Mouse (Mus musculus): Measurements from ENCODE around the gene Cysrt1. TPM values are rescaled to one million over a fixed set of nuclear protein-coding genes. Genes with fewer than 3 reads are reported as not detected.

The Cysrt1 gene
- polyA plus RNA-seq, 1 experiment from 2014 or later = 0.33 TPM

DNA sequence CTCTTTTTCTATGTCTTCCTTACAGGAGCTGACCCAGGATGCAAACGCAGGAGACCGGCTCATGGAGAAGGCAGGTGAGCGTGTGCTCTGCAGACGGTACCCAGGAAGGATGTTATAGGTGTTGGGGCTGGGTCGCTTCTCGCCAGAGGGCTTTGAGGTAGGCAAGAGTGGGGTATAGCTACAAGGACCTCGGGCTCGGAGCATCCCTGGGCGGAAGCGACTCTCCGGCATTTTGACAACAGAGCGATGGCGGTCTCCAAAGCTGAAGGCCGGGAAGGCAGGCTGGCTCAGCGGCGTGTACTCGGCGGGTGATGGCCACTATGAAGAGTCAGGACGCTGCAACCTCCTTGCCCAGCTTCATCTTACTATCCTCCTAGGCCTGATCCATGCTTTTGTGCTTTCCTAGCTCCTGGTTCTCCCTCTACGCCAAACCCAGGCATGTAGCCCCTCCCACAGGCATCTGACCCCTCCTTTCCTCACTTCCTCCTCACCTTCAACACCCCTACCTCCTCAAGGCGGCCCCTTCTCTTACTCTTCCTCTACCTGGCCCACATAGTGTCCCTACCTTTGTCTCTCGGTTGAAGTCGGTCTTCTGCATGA lies 28.9 kb downstream of the Cysrt1 start:
- DNase-seq (ENCODE audit: low spot score) = no peak

DNA sequence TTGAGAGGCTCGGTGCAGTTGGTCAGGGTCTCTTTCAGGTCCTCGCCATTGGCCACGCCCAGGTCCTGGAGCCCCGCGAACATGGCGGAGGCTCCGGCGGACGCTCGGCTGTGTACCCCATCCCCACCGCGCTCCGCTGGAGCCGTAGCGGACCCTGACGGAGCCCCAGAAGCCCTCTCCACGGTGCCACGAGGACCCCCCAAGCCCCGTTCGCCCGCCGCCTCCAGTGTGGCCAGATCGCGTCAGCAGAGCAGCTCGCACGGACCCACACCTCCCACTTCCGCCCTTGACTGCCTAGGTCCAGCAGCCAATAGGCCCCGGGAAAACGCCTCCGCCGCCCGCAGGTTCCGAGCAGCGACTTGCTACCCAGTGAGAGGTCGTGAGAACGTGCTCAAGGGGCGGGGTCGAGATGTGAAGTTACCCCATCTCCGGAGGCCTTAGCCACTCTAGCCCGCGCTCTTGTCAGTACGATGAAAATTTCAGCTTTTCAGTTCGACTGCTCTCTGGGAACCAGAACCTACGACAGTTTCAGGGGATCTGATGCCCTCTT lies 31.1 kb downstream of the Cysrt1 start, which contains the start of gene Nelfb:
TSS of gene Nelfb (minus strand) at position 369 of the 550 bp plus-strand sequence.
- peak; percentile 88 for DNase-seq (ENCODE audit: low spot score)

DNA sequence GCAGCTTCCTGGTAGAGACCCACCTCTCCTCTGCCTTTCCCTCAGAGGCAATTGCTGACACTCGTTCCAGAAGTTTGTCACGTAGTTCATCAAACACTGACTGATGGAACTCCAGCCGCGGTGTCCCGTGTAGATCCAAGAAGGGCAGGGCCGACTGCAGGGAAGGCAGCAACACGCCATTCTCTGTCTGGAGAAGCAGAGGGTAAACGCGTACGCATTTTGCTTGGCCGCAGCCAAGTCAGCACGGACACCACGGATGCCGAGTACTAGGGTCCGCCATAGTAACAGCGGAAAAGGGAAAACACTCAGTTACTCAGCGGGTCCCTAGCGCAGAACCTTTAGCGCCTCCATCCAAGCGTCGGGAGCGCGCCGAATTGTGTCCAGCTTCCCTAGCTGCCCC lies 31.6 kb downstream of the Cysrt1 start:
- no peak for DNase-seq (ENCODE audit: low spot score)

- no peak for DNase-seq (ENCODE audit: low spot score)
These were observed 34.7 kb downstream of the Cysrt1 start for GRCm38 (mm10) chr2:25207593-25207992.

GRCm38 (mm10) chr2:25203631-25204214 lies 38.5 kb downstream of the Cysrt1 start:
- no peak for DNase-seq (ENCODE audit: low spot score)

- DNase-seq (ENCODE audit: low spot score) = no peak
These were observed 41.6 kb downstream of the Cysrt1 start for GRCm38 (mm10) chr2:25200631-25201030.

- no peak for DNase-seq (ENCODE audit: low spot score)
These were observed 44.3 kb downstream of the Cysrt1 start for GRCm38 (mm10) chr2:25197946-25198345.

DNA sequence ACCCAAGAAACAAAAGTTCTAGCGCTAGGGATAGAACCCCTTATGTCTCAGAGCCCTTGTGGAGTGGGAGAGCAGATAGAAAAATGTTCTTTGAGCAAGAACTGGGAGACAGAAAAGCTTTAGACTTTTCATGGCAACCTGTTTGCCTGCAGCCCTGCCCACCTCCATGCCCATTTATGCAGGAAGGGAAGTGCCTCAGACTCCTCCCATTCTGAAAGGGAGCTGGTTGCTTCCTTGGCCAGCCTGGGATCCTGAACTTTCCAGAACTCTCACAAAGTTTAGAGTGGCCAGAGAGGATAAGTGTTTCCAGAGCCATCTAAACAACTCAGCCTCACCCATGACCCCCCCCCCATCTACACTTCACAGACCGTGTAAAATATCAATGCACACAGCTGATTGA lies 45.1 kb downstream of the Cysrt1 start:
- no peak for DNase-seq (ENCODE audit: low spot score)

- DNase-seq (ENCODE audit: low spot score) = peak; percentile 89
These were observed 45.9 kb downstream of the Cysrt1 start, which contains the start of gene Tor4a for GRCm38 (mm10) chr2:25196172-25196954. TSS of gene Tor4a (minus strand) at chr2:25196886.

DNA sequence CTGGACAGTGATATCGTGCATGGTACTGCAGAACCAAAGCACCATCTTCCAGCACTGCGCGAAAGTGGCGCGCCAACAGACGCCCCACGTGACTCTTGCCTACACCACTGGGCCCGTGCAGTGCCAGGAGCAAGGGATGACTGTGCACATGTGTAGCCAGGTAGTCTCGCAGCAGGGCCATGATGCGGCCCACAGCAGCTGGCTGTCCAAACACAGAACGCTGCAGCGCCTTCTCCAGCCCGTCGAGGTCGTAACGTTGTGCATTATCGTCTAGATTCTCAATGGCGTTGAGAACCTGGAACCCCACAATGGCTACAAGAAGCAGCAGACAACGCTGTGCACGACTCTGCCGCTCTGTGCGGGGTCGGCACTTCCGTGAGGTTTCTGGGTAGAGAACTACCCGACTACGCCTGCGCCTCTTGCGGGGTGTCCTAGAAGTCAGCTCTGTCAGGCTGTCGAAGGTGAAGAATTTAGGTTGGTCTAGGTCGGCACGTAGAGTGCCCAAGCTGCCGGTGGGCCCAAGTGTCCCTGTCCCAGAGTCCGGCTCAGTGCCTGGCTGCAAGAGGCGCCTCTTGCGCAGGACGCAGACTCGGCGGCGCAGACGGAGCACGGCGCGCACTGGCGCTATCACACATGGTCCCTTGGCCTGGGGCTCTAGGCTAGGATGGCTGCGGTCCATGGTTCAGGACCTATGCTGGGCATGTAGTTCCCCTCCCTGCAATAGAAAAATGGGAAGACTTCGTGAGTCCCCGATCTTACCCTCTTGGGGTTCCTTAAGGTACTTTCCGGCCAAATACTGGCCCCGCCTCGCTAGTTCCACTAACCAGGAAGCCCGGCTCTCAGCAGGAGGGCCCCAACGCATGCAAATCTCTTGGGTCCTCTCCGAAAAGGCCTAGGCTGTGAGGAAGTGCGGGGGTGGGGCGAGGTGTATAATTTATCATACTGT lies 46.8 kb downstream of the Cysrt1 start:
- DNase-seq (ENCODE audit: low spot score) = peak; percentile 68

DNA sequence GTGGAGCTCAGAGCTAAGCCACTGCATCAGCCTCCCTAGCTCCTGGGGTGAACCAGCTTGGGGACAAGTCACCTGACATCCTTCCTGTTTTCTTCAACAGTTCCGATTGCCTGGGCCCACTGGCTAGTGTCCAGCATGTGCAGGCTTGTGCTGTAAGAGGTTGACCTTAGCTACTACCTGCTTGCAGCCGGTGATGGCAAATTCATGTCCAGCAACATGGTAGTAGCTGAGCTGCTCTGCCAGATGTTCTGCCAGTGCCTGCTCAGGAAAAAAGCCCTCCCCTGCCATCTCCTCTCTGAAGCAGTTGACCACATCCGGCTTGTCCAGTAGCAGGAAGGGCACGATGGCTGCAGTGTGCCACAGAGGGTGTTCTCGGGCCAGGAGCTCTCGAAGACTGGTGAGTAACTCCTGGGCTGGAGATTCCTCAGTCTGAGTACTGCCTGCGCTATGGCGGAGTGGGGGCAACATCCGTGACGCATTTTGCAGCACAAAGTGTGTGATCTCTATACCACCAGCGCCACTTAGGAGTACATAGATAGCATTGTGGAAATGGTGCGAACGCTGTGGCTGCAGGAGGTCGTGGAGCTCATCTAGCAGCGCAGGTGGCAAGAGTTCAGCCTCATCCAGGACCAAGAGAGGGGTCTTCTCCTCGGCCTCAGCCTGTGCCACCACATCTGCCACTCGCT lies 47.6 kb downstream of the Cysrt1 start:
- DNase-seq (ENCODE audit: low spot score) = peak; percentile 58

DNA sequence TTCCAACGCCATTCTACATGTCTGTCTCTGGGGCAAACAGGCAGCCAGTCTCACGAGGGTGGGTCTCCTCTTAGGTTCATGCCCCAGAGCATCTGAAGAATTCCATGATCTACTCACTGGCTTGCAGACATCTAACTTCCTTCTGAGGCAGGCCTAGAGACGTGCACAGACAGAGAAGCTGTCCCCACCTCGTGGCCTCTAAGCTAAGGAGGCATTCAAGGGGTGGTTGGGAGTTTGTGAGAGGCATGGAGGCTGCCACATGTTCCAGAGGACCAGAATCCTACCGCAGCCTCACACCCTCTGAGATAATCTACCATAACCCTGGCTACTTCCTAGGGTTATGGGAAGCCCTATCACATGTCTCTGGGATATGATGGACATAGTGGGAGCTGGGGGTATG lies 48.2 kb downstream of the Cysrt1 start:
- no peak for DNase-seq (ENCODE audit: low spot score)

DNA sequence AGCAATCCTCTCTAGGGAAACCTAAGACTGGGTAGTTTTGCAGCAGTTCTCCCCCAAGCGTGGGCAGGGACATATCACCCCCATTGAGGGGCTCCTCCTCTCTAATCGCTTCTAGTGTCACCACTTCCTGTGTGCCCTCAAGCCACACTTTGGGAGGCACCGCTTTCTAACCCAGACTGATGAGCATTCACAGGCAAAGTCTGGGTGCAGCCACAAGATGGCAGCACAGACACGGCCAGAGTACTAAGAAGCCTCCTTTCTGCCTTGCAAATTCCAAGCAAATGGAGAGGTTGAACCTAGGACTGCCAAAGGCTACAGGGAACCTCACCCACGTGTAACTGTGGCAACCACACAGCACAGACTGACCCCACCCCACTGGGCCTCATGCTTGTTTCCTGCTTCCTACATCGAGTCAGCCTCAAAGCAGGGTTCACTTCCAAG lies 48.9 kb downstream of the Cysrt1 start:
- peak; percentile 90 for DNase-seq (ENCODE audit: low spot score)

Other genes with a start within 250 kb of the Cysrt1 start
- gene Nsmf, start 188.1 kb downstream of the Cysrt1 start, polyA plus RNA-seq (2015; fragmentation: Nextera tagmentation; extraction: Ambion mirVana) = 14.3 and 16.5 TPM in 2 replicates
- gene Entpd8, start 162.1 kb downstream of the Cysrt1 start, polyA plus RNA-seq (2015; fragmentation: Nextera tagmentation; extraction: Ambion mirVana) = 0.16 and 0.26 TPM in 2 replicates
- gene Noxa1, start 147.3 kb downstream of the Cysrt1 start, polyA plus RNA-seq (2015; fragmentation: Nextera tagmentation; extraction: Ambion mirVana) = 0.27 and 0.39 TPM in 2 replicates
- 9.5 TPM in 2 replicates for gene Nrarp, start 61.7 kb downstream of the Cysrt1 start, polyA plus RNA-seq (2015; fragmentation: Nextera tagmentation; extraction: Ambion mirVana)
- 23.5 and 25.6 TPM in 2 replicates for gene Tor4a, start 45.6 kb downstream of the Cysrt1 start, polyA plus RNA-seq (2015; fragmentation: Nextera tagmentation; extraction: Ambion mirVana)
- 73.3 and 78.1 TPM in 2 replicates for gene Nelfb, start 31.0 kb downstream of the Cysrt1 start, polyA plus RNA-seq (2015; fragmentation: Nextera tagmentation; extraction: Ambion mirVana)
- 0.14 TPM in 1 of 2 replicates, not detected in the other for gene Stpg3, start 27.8 kb downstream of the Cysrt1 start, polyA plus RNA-seq (2015; fragmentation: Nextera tagmentation; extraction: Ambion mirVana)
- 0.34 TPM in 1 of 2 replicates, not detected in the other for gene Fam166a, start 23.7 kb downstream of the Cysrt1 start, polyA plus RNA-seq (2015; fragmentation: Nextera tagmentation; extraction: Ambion mirVana)
- gene Tubb4b, start 17.8 kb downstream of the Cysrt1 start, polyA plus RNA-seq (2015; fragmentation: Nextera tagmentation; extraction: Ambion mirVana) = 460 and 503 TPM in 2 replicates
- 0.05 TPM in 1 of 2 replicates, not detected in the other for gene Slc34a3, start 8.1 kb downstream of the Cysrt1 start, polyA plus RNA-seq (2015; fragmentation: Nextera tagmentation; extraction: Ambion mirVana)
- gene Rnf224, start 5.7 kb downstream of the Cysrt1 start, polyA plus RNA-seq (2015; fragmentation: Nextera tagmentation; extraction: Ambion mirVana) = not detected in 2 replicates
- 0.80 and 1.2 TPM in 2 replicates for gene Rnf208, start 197 bp downstream of the Cysrt1 start, polyA plus RNA-seq (2015; fragmentation: Nextera tagmentation; extraction: Ambion mirVana)
- gene AL732309.1, start 4.4 kb upstream of the Cysrt1 start, polyA plus RNA-seq (2015; fragmentation: Nextera tagmentation; extraction: Ambion mirVana) = 3.4 and 4.9 TPM in 2 replicates
- 43.1 and 47.4 TPM in 2 replicates for gene Tmem203, start 13.0 kb upstream of the Cysrt1 start, polyA plus RNA-seq (2015; fragmentation: Nextera tagmentation; extraction: Ambion mirVana)
- 10.2 and 12.6 TPM in 2 replicates for gene Tprn, start 20.2 kb upstream of the Cysrt1 start, polyA plus RNA-seq (2015; fragmentation: Nextera tagmentation; extraction: Ambion mirVana)
- 322 and 323 TPM in 2 replicates for gene Ssna1, start 30.0 kb upstream of the Cysrt1 start, polyA plus RNA-seq (2015; fragmentation: Nextera tagmentation; extraction: Ambion mirVana)
- 71.5 and 80.6 TPM in 2 replicates for gene Anapc2, start 30.0 kb upstream of the Cysrt1 start, polyA plus RNA-seq (2015; fragmentation: Nextera tagmentation; extraction: Ambion mirVana)
- not detected in 2 replicates for gene Tmem210, start 45.7 kb upstream of the Cysrt1 start, polyA plus RNA-seq (2015; fragmentation: Nextera tagmentation; extraction: Ambion mirVana)
- gene Lrrc26, start 47.5 kb upstream of the Cysrt1 start, polyA plus RNA-seq (2015; fragmentation: Nextera tagmentation; extraction: Ambion mirVana) = 1.4 and 3.6 TPM in 2 replicates
- gene Grin1, start 76.7 kb upstream of the Cysrt1 start, polyA plus RNA-seq (2015; fragmentation: Nextera tagmentation; extraction: Ambion mirVana) = 0.12 and 0.21 TPM in 2 replicates
- gene Man1b1, start 89.9 kb upstream of the Cysrt1 start, polyA plus RNA-seq (2015; fragmentation: Nextera tagmentation; extraction: Ambion mirVana) = 37.1 and 40.7 TPM in 2 replicates
- gene Dpp7, start 113.9 kb upstream of the Cysrt1 start, polyA plus RNA-seq (2015; fragmentation: Nextera tagmentation; extraction: Ambion mirVana) = 8.7 and 9.1 TPM in 2 replicates
- 21.3 and 24.6 TPM in 2 replicates for gene Uap1l1, start 123.2 kb upstream of the Cysrt1 start, polyA plus RNA-seq (2015; fragmentation: Nextera tagmentation; extraction: Ambion mirVana)
- gene Sapcd2, start 129.9 kb upstream of the Cysrt1 start, polyA plus RNA-seq (2015; fragmentation: Nextera tagmentation; extraction: Ambion mirVana) = 22.8 and 25.4 TPM in 2 replicates
- 7.6 and 9.0 TPM in 2 replicates for gene Entpd2, start 153.4 kb upstream of the Cysrt1 start, polyA plus RNA-seq (2015; fragmentation: Nextera tagmentation; extraction: Ambion mirVana)
- 6.3 and 7.2 TPM in 2 replicates for gene Npdc1, start 156.9 kb upstream of the Cysrt1 start, polyA plus RNA-seq (2015; fragmentation: Nextera tagmentation; extraction: Ambion mirVana)
- gene Fut7, start 180.8 kb upstream of the Cysrt1 start, polyA plus RNA-seq (2015; fragmentation: Nextera tagmentation; extraction: Ambion mirVana) = 1.4 and 1.8 TPM in 2 replicates
- 3.3 and 4.7 TPM in 2 replicates for gene Abca2, start 186.3 kb upstream of the Cysrt1 start, polyA plus RNA-seq (2015; fragmentation: Nextera tagmentation; extraction: Ambion mirVana)
- gene Clic3, start 214.4 kb upstream of the Cysrt1 start, polyA plus RNA-seq (2015; fragmentation: Nextera tagmentation; extraction: Ambion mirVana) = 3.6 and 4.7 TPM in 2 replicates
- 72.4 and 83.3 TPM in 2 replicates for gene Paxx, start 218.6 kb upstream of the Cysrt1 start, polyA plus RNA-seq (2015; fragmentation: Nextera tagmentation; extraction: Ambion mirVana)
- gene Ptgds, start 227.6 kb upstream of the Cysrt1 start, polyA plus RNA-seq (2015; fragmentation: Nextera tagmentation; extraction: Ambion mirVana) = 6.3 TPM in 2 replicates

Measured in thymus, postnatal 0 days (tissue).